Mouse (Mus musculus) c-Kit-negative CD71-positive TER-119-positive erythroid progenitor cells, embryonic 14.5 days (primary cell): ENCODE data around the gene Sh3bgrl.

ENCODE experiments used
- DNase-seq: peaks from one replicate; pipeline ENCODE4 v3.0.0-alpha.2; 2013; ENCODE audit warnings: low read depth, low spot score

Gene Sh3bgrl

DNA sequence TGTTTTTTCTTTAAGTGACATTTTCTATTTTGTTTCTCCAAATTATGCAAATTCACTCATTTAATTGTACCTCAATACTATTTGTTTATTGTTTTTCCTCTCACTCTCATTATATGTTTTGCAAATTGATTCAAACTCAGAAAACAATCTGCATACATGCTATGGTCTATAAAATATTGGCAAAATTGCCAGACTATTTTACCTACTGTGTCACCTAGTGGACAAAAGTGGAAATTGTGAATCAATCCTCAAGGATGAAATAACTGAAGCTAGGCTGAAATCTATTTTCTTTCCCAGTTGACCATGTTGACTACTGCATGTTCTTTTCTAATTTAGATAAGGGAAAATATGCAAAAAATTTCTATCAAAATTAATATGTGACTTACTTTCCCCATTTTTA, 143.0 kb downstream of the Sh3bgrl start:
- no peak for DNase-seq
